Mouse (Mus musculus) bone marrow macrophage, adult 2 months (primary cell): ENCODE data around the gene Kmt2a.

Source experiments
- CTCF ChIP-seq: IDR thresholded peaks from 2 replicates; pipeline ENCODE4 v1.5.1; 2012; ENCODE audit warnings: low read depth, mild to moderate bottlenecking, low read length, moderate library complexity
- POLR2A ChIP-seq: IDR thresholded peaks from 2 replicates; pipeline ENCODE4 v1.6.1; 2012; ENCODE audit warnings: mild to moderate bottlenecking, low read depth, low read length, borderline replicate concordance

DNA sequence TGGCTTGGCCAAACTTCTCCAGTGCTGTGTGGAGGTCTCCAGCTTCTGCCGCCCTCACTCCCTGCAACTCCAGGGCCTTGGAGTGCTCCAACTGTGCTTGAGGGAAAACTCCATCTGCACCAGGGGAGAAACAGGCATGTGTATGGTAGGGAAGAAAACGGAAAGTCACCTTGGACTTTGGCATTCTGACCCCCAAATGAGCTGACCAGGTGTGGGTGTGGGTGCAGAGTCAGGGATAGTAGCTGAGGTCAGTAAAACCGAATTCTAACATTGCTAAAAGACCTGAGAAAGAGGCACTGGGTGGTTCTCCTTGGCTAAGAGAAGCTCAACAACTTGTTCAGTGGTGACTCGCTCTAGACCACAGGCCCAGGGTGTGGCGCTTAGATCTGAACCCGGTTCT, 79.4 kb downstream of the Kmt2a start:
- TF ChIP-seq CTCF (no peak), POLR2A (no peak)
